Mouse (Mus musculus): ENCODE results near the gene Cbx2. TPM values are rescaled to one million over a fixed set of nuclear protein-coding genes. Genes with fewer than 3 reads are reported as not detected.

The Cbx2 gene
- polyA plus RNA-seq, 1 experiment from 2014 or later = 47.6 TPM

- Histone ChIP-seq H3K4me2 (replicated peaks) (peak overlapping the region; percentile 46), H3K4me3 (no peak overlapping the region)
Observed at GRCm38 (mm10) chr11:119078691-119079444, 56.1 kb downstream of the Cbx2 start.

GRCm38 (mm10) chr11:119079445-119079837 lies 56.7 kb downstream of the Cbx2 start:
- no peak for ATAC-seq (ENCODE audit: low FRiP score, low read depth)
- Histone ChIP-seq H3K4me3 (no peak overlapping the region), H3K9ac (peak overlapping the region; percentile 26; the same call in 1 of the 2 replicates), H3K4me2 (replicated peaks) (peak overlapping the region; percentile 46), H3K9me3 (no peaks in the 10 kb centered on the region), H3K27ac (no peak overlapping the region; the same call in 1 of the 2 replicates), H3K36me3 (peaks cover 11% of the 10 kb centered on the region), H3K27me3 (replicated peaks) (peaks cover 62% of the 10 kb centered on the region), H3K4me1 (peaks cover 57% of the 10 kb centered on the region)
- 16% methylated on average over 7 of the region's 7 CpGs for WGBS

More at GRCm38 (mm10) chr11:119078691-119079444, 56.1 kb downstream of the Cbx2 start:
- Histone ChIP-seq H3K36me3 (peaks cover 11% of the 10 kb centered on the region), H3K9me3 (no peaks in the 10 kb centered on the region), H3K27ac (peak overlapping the region; percentile 9; the same call in 1 of the 2 replicates), H3K9ac (peak overlapping the region; percentile 26), H3K27me3 (replicated peaks) (peaks cover 61% of the 10 kb centered on the region), H3K4me1 (peaks cover 51% of the 10 kb centered on the region)
- ATAC-seq (ENCODE audit: low FRiP score, low read depth) = peak; percentile 73
- 3% methylated on average over 23 of the region's 27 CpGs for WGBS

GRCm38 (mm10) chr11:119080461-119081147 lies 57.8 kb downstream of the Cbx2 start:
- H3K4me1 ChIP-seq = peaks cover 63% of the 10 kb centered on the region
- 15% methylated on average over 33 of the region's 33 CpGs for WGBS
- H3K36me3 ChIP-seq = peaks cover 11% of the 10 kb centered on the region
- no peaks in the 10 kb centered on the region for H3K9me3 ChIP-seq
- no peak for ATAC-seq (ENCODE audit: low FRiP score, low read depth)
- H3K27me3 ChIP-seq (replicated peaks) = peaks cover 62% of the 10 kb centered on the region
- H3K4me3 ChIP-seq = peak overlapping the region; percentile 16
- H3K27ac ChIP-seq = no peak overlapping the region
- H3K9ac ChIP-seq = no peak overlapping the region
- peak overlapping the region; percentile 26 for H3K4me2 ChIP-seq (replicated peaks)

Other genes starting within 250 kb of the Cbx2 start
- gene Rbfox3, start 111.4 kb upstream of the Cbx2 start, polyA plus RNA-seq (2016; fragmentation: Nextera tagmentation; extraction: Ambion mirVana) = 44.8 and 52.6 TPM in 2 replicates
- gene Enpp7, start 34.8 kb upstream of the Cbx2 start, polyA plus RNA-seq (2016; fragmentation: Nextera tagmentation; extraction: Ambion mirVana) = not detected in 2 replicates
- gene Cbx8, start 18.0 kb downstream of the Cbx2 start, polyA plus RNA-seq (2016; fragmentation: Nextera tagmentation; extraction: Ambion mirVana) = 8.6 and 9.9 TPM in 2 replicates
- 12.5 and 12.7 TPM in 2 replicates for gene Cbx4, start 63.3 kb downstream of the Cbx2 start, polyA plus RNA-seq (2016; fragmentation: Nextera tagmentation; extraction: Ambion mirVana)
- 26.0 and 38.1 TPM in 2 replicates for gene Tbc1d16, start 205.5 kb downstream of the Cbx2 start, polyA plus RNA-seq (2016; fragmentation: Nextera tagmentation; extraction: Ambion mirVana)
- 11.5 and 18.0 TPM in 2 replicates for gene Ccdc40, start 205.6 kb downstream of the Cbx2 start, polyA plus RNA-seq (2016; fragmentation: Nextera tagmentation; extraction: Ambion mirVana)
- gene Gaa, start 244.9 kb downstream of the Cbx2 start, polyA plus RNA-seq (2016; fragmentation: Nextera tagmentation; extraction: Ambion mirVana) = 40.9 and 43.0 TPM in 2 replicates